Comparison of ENCODE assay signal across 27 mouse cellular contexts in the genomic region with DNA sequence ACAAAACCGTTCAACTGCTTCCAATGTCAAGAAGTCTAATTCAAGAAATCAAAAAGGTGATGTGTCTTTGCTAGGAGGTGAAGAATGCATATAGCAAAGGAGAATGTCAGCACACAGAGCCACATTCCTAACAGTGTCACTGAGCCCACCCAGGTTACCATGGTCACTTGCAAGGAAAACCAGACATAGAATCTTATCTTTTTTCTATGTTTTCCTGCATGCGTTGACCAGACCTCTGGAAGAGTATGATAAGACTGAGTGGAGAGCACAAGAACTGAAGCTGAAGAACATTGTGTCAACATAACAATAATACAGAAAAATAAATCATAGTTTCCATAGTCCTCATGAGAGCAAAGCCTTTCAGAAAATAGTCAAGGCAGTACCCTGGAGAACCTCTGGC.
"Had no signal": no experiment of that assay in that cellular context is flagged by ENCODE, and none has a peak within 500 bp of the region (broad histone marks: within the 10 kb centered on the region; RNA-seq: fewer than 3 reads in every experiment).

No protein-coding gene starts in this region.

- H3K4me2 ChIP-seq: heart, embryonic 13.5 days; heart, embryonic 15.5 days; hindbrain, embryonic 12.5 days; hindbrain, embryonic 14.5 days; intestine, embryonic 15.5 days; kidney, embryonic 15.5 days; limb, embryonic 13.5 days; limb, embryonic 15.5 days; liver, embryonic 13.5 days; liver, embryonic 15.5 days had no signal

- H3K9me3 ChIP-seq: heart, embryonic 13.5 days; heart, embryonic 15.5 days; hindbrain, embryonic 12.5 days; intestine, embryonic 15.5 days; kidney, embryonic 15.5 days; limb, embryonic 13.5 days; limb, embryonic 15.5 days; liver, embryonic 13.5 days; liver, embryonic 15.5 days had no signal

- H3K4me1 ChIP-seq: hindbrain, embryonic 12.5 days; intestine, embryonic 15.5 days; kidney, embryonic 15.5 days; limb, embryonic 13.5 days; limb, embryonic 15.5 days; liver, embryonic 13.5 days; liver, embryonic 15.5 days had no signal

- H3K27ac ChIP-seq: heart, adult 2 months; heart, embryonic 13.5 days; heart, embryonic 15.5 days; hindbrain, embryonic 12.5 days; hindbrain, embryonic 14.5 days; intestine, embryonic 15.5 days; kidney, embryonic 15.5 days; kidney, postnatal 0 days; limb, embryonic 13.5 days; limb, embryonic 15.5 days; liver, embryonic 13.5 days; liver, embryonic 15.5 days had no signal

- H3K9ac ChIP-seq: heart, embryonic 13.5 days; heart, embryonic 15.5 days; hindbrain, embryonic 12.5 days; hindbrain, embryonic 14.5 days; intestine, embryonic 15.5 days; kidney, embryonic 15.5 days; limb, embryonic 13.5 days; limb, embryonic 15.5 days; liver, embryonic 13.5 days; liver, embryonic 15.5 days had no signal

- H3K27me3 ChIP-seq: heart, embryonic 13.5 days; heart, embryonic 15.5 days; hindbrain, embryonic 12.5 days; intestine, embryonic 15.5 days; kidney, embryonic 15.5 days; limb, embryonic 13.5 days; limb, embryonic 15.5 days; liver, embryonic 13.5 days; liver, embryonic 15.5 days had no signal

- H3K36me3 ChIP-seq: heart, embryonic 13.5 days; heart, embryonic 15.5 days; hindbrain, embryonic 12.5 days; intestine, embryonic 15.5 days; kidney, embryonic 15.5 days; limb, embryonic 13.5 days; limb, embryonic 15.5 days; liver, embryonic 13.5 days; liver, embryonic 15.5 days had no signal

- DNase-seq: gastrocnemius, postnatal 14 days; gastrocnemius, postnatal 36 days; heart, adult 11 months; heart, adult 2 months; heart, postnatal 14 days; heart, postnatal 36 days; kidney, adult 18-20 months; kidney, adult 9 months; kidney, postnatal 14 days; kidney, postnatal 36 days; layer of hippocampus, adult 9-11 months; layer of hippocampus, postnatal 36 days; left cerebral cortex, postnatal 4 days; liver, embryonic 13.5 days had no signal

- ATAC-seq: hindbrain, embryonic 16.5 days; inflammation-experienced regulatory T-cells, adult 6 months; intestine, embryonic 15.5 days; intestine, postnatal 0 days had no signal

- H3K4me3 ChIP-seq: heart, adult 2 months; heart, embryonic 13.5 days; heart, embryonic 15.5 days; hindbrain, embryonic 12.5 days; intestine, embryonic 15.5 days; kidney, embryonic 15.5 days; limb, embryonic 13.5 days; limb, embryonic 15.5 days; liver, embryonic 13.5 days; liver, embryonic 15.5 days had no signal
